Mouse (Mus musculus): ENCODE results near the gene Prmt1.

DNA sequence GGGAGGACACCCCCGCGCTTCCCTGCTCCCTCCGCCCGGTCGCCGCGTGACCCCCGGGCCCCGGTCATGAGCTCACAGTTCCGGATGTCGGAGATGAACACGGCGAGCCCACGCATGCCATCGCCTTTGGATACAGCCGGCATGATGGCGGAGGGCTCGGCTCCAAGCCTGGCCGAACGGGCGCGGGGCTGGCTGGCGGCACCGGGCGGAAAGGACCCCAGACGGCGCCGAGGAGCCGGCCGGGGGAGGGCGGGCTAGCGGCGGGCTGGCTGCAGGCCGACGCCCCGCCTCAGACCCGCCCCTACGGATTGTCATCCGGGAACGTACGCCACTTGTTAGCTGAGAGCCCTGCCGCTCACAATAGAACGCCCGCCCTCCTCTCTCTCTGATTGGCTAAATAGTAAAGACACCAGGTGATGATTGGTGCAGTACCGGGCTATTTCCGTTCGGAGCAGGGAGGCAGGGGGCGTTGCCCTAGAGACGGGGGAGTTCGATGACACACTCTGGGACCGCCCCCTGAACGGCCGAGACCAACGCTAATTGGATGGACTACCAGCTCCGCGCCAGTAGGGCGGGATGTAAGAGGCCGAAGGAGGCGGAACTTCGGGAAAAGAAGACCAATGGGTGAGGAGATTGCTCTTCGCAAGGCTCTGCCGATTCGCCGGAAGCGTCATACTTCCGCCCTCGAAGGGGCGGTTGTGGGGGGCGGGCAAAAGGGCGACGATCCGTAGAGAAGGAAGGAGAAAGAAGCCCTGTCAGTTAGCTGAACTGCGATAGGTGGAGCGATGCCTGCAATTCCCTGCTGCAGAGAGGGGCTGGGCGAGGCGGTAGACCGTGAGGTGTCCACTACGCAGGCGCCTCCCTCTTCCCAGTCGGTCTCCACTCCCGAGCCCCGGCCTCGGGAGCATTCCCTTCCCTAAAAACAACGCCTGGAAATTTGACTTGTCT, 56.9 kb downstream of the Prmt1 start, which contains the start of gene Ap2a1:
- TF ChIP-seq CTCF (IDR thresholded peaks at IDR 0.05; ENCODE audit: control insufficient read depth, insufficient read depth, insufficient read length) (no peak), CEBPB (IDR thresholded peaks at IDR 0.05; ENCODE audit: low read depth) (no peak)

Data from C2C12 (cell line).